Mouse (Mus musculus) pancreas, adult 10 weeks (tissue): ENCODE data around the gene Cldn19. TPM values are rescaled to one million over a fixed set of nuclear protein-coding genes. Genes with fewer than 3 reads are reported as not detected.

Source experiments
- polyA plus RNA-seq: library from polyadenylated mRNA; stranded (reverse); fragments of 350-450 nt; fragmentation: Illumina TruSeq; extraction: RNeasy Lipid Tissue Mini Kit (QIAGEN cat#74804); gene quantifications from one replicate; pipeline ENCODE4 v1.2.3, GENCODE M21; 2015; ENCODE audit warnings: low read depth, low replicate concordance; ENCODE audit not compliant: insufficient read depth

The Cldn19 gene
- not detected for polyA plus RNA-seq

DNA sequence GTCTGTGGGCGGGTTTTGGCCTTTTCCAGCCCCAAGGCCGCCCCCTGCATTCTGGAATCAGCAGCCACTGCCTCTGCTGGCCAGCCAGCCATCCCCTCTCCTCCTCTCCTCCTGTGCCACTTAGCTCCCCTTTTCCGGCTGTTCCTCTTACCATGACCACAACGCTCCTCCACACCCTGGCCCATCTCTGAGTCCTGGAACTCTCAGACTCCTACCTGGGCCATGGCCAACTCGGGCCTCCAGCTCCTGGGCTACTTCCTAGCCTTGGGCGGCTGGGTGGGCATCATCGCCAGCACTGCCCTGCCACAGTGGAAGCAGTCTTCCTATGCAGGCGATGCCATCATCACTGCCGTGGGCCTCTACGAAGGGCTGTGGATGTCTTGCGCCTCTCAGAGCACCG, at the start of gene Cldn19:
TSS of gene Cldn19 (plus strand) at position 64 of the 400 bp plus-strand sequence.

DNA sequence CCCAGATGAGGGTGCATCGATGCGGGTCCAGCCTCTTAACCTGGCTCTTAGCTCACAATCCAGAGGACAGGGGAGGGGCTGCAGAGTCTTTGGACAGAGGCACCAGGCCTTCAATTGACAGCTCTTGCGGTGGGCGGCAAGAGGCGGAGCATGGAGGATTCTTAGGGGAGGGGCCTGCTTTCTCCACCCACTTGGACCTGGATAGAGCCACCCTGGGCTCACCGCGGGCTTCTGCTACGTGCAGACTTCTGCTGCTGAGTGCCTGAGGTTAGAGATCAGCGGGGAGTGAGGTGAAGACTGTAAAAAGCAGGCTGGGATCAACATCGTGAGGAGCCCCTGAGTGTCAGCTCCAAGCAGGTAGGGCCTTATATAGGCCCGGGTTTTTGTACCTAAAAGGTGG, 37.0 kb upstream of the Cldn19 start, which contains the start of gene Tmem269:
TSS of gene Tmem269 (minus strand) at position 49 of the 400 bp plus-strand sequence.

DNA sequence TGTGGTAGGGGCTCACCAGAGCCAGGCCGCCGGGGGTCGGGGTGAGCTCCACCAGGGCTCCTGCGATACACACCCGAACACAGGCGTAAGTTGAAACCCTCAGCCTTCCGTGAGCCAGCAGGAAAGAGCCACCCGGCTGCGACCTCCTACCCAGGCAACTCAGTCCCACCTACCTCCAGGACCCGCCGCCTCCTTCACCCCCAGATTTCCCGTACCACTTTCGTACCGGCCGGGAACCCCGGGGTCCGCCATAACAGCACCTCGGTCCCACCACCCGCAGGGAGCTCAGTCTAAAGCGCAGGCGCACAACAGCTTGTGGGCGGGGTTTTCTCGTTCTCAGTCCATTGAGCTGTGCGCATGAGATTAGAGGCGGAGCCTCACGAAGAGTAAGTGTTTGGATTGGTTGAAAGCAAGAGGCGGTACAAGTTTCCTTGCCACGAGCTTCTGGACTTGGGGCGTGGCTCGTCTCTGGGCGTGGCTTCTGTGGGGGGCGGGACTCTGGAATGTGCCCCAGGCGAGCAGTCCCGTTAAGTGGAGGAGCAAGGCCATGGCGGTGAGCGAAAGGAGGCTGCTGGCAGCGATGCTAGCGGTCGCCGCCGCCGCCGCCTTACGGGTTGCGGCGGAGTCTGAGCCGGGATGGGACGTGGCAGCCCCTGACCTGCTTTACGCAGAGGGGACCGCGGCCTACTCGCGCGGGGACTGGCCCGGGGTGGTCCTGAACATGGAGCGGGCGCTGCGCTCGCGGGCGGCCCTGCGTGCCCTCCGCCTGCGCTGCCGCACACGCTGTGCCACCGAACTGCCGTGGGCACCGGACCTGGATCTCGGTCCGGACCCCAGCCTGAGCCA, 22.6 kb upstream of the Cldn19 start, which contains the start of the genes AU022252 and P3h1:
TSS of gene AU022252 (minus strand) at position 303 of the 846 bp plus-strand sequence.
TSS of gene P3h1 (plus strand) at position 506 of the 846 bp plus-strand sequence.

DNA sequence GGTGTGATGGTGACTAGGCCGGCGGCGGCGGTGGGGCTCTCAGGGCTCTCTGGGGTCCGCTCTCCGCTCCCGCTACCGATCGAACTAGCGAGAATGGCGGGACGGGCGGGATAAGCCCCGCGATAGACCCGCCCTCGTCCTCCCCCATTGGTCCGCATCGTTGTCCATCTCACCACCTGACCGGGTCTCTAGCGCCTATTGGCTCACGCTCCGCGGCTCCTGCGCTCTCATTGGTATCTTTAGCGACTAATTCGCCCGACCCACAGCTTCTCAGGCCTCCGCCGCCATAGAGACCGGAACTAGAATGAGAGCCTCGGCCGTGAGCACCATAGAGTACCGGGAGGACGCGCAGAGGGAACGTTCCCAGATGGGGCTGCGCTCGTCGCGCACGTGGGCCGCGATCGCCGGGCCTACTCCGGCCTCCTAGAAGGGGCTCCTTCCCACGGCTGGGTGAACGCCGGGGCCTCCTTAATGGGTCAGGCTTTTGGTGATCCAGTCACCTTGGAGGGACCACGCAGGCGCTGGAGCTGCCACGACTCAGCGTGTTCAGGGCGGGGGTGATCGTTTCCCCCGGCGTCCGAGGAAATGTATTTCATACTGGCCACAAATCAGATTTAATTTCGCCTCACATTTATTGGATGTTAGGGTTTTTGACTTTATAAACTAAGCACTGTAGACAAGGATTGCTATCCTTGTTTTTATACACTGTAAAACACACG, 39.4 kb downstream of the Cldn19 start, which contains the start of gene Ybx1:
TSS of gene Ybx1 (minus strand) at position 190 of the 719 bp plus-strand sequence.

Other genes starting within 250 kb of the Cldn19 start
- gene Slc2a1, start 146.7 kb upstream of the Cldn19 start, polyA plus RNA-seq, result 4.1 TPM
- 3.7 TPM for gene Zfp691, start 81.2 kb upstream of the Cldn19 start, polyA plus RNA-seq
- not detected for gene Ermap, start 65.4 kb upstream of the Cldn19 start, polyA plus RNA-seq
- gene Svbp, start 60.1 kb upstream of the Cldn19 start, polyA plus RNA-seq, result 5.2 TPM
- not detected for gene Tmem269, start 37.2 kb upstream of the Cldn19 start, polyA plus RNA-seq
- 1.6 TPM for gene AU022252, start 22.7 kb upstream of the Cldn19 start, polyA plus RNA-seq
- 5.2 TPM for gene P3h1, start 22.5 kb upstream of the Cldn19 start, polyA plus RNA-seq
- gene Ybx1, start 39.2 kb downstream of the Cldn19 start, polyA plus RNA-seq, result 82.7 TPM
- gene Ppih, start 65.1 kb downstream of the Cldn19 start, polyA plus RNA-seq, result 6.9 TPM
- 1.5 TPM for gene Ccdc30, start 160.1 kb downstream of the Cldn19 start, polyA plus RNA-seq
- gene Ppcs, start 167.0 kb downstream of the Cldn19 start, polyA plus RNA-seq, result 3.3 TPM
- gene Zmynd12, start 167.4 kb downstream of the Cldn19 start, polyA plus RNA-seq, result not detected
- 0.31 TPM for gene Rimkla, start 237.2 kb downstream of the Cldn19 start, polyA plus RNA-seq